Mouse (Mus musculus): ENCODE measurements around the gene Kpna7.
"Not testable (repeated sequence)": the region's sequence is repeated elsewhere in the genome, so short reads cannot be mapped to it uniquely, and the experiment has no call there.

The Kpna7 gene

DNA sequence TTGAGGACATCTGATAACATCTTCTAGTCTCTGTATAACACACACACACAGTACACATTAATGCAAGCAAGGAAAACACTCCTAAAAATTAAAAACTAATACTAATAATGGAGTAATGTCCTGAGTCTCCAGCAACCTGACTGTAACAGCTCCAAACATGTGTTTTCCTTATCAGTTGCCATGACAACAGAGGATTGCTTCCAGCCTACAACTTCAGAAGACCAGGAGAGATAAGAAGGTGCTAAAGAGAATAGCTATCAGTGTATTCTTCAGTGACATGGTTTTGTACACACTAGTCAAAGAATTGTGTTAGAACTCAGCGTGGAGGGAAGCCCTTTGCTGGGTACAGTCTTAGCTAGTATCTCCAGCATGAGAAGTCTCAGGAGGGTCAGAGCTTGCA is 63.1 kb downstream of the Kpna7 start:
- DNase-seq (ENCODE audit: low read depth, low spot score), result not testable (repeated sequence)

GRCm38 (mm10) chr5:145020254-145020653 is 63.6 kb downstream of the Kpna7 start:
- DNase-seq (ENCODE audit: low read depth, low spot score), result not testable (repeated sequence)

GRCm38 (mm10) chr5:145016761-145017160 is 67.1 kb downstream of the Kpna7 start:
- not testable (repeated sequence) for DNase-seq (ENCODE audit: low read depth, low spot score)

DNA sequence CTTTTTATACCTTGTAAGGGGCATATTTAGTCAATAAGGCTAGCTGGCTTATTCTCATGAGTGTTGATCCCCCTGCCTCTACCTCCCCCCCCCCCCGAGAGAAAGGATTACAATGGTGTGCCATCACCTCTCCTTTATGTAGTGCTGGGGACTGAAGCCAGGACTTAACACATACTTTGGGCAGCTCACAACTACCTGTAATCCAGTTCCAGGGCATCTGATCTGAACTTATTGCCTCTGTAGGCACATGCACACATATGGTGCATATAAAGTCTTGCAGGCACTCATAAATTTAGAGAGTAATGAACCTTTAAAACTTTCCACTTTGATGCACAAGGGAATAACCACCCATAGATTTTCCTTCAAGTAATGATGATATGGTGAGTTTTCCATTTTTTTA is 69.6 kb downstream of the Kpna7 start:
- no peak for DNase-seq (ENCODE audit: low read depth, low spot score)

DNA sequence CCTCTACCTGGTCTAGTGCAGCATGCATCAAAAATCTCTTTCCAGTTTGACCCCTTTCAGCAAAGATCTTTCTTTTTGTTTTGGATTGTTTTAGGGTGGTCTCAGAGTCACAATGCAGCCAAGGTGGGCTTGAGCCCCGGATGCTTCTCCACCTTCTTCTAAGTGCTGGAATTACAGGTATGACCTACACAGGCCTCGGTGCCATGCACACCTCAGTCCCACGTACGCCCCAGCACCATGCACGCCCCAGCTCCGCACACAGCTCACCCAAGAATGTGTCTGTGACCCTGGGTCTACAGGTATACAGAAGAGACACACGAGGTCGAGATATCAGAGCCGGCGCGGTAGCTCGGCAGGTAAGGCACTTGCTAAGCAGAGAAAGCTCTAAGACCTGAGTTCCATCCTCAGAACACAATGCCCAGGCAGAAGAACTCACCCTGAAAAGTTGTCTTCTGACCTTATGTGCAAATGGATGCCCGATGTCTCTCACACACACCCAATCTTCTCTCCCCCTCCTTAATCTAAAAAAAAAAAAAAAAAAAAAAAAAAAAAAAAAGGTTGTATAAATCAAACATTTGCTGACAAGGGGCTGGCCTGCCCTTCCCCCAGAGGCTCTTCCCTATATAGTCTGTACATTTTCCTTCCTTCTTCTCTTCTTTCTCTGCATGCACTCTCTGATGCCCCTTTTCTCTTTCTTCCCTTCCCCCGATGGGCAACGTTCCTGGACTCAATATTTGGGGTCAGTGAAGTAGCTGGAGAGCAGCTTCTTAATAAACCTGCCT is 74.8 kb downstream of the Kpna7 start:
- DNase-seq (ENCODE audit: low read depth, low spot score), result no peak

GRCm38 (mm10) chr5:145005596-145005995 is 78.2 kb downstream of the Kpna7 start:
- DNase-seq (ENCODE audit: low read depth, low spot score), result no peak

DNA sequence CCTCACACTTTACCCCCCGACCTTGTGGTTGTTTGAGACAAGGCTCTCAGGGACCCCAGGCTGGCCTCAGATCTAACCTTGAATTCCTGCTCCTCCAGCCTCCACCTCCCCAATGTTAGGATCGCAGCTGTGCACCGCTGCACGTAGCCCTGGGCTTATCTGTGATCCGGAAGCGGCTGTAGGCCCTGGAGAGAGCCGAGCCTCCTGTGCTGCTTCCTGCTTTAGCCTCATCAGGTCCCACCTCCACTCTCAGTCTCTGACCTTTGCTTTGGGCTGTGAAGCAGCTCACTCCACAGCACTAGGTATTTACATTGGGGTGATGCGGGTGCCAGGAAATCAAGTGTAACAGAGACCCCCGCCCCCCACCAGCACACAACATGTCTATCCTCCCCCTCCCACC is 79.3 kb downstream of the Kpna7 start:
- DNase-seq (ENCODE audit: low read depth, low spot score), result no peak

DNA sequence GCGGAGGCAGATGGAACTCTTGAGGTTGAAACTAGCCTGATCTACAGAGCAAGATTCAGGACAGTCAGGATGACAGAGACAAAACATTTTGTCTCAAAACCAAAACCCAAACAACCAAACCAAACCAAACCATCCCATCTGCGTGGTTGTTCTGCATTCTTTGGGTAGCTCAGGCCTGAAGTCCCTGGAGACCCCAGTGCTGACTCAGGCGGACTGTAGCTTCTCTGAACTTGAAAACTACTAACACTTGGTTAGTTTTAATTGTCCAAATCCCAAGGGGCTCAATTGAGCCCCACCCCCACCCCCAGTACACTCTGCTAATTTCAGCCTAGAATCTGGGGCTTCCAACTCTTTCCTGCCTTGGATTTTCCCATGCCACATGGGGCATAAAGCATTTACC is 80.5 kb downstream of the Kpna7 start:
- DNase-seq (ENCODE audit: low read depth, low spot score), result no peak

- DNase-seq (ENCODE audit: low read depth, low spot score), result no peak
Observed at GRCm38 (mm10) chr5:144998491-144998890, 85.3 kb downstream of the Kpna7 start.

DNA sequence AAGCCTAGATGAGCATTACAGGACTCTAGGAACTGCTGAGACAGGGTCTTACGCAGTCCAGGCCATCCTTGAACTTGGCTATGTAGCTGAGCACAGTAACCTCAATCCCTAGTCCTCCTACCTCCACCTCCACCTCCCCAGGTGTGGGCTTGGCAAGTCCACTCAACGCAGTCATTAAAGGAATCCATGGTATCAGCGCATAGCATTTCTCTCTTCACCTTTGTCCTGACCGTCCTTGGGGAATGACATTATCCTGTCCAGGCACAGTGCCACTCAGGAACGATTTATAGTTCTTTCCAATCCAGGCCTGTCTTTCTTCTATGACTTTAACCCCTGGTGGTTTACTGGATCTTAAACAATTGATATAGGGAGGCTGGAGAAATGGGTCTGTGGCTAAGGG is 93.3 kb downstream of the Kpna7 start:
- DNase-seq (ENCODE audit: low read depth, low spot score), result no peak

- no peak for DNase-seq (ENCODE audit: low read depth, low spot score)
Observed at GRCm38 (mm10) chr5:144990051-144990450, 93.8 kb downstream of the Kpna7 start.

GRCm38 (mm10) chr5:144989061-144989405 is 94.8 kb downstream of the Kpna7 start:
- no peak for DNase-seq (ENCODE audit: low read depth, low spot score)

- DNase-seq (ENCODE audit: low read depth, low spot score), result peak; percentile 35
Observed at GRCm38 (mm10) chr5:144988340-144989060, 95.3 kb downstream of the Kpna7 start.

- no peak for DNase-seq (ENCODE audit: low read depth, low spot score)
Observed at GRCm38 (mm10) chr5:144987561-144987960, 96.3 kb downstream of the Kpna7 start.

DNA sequence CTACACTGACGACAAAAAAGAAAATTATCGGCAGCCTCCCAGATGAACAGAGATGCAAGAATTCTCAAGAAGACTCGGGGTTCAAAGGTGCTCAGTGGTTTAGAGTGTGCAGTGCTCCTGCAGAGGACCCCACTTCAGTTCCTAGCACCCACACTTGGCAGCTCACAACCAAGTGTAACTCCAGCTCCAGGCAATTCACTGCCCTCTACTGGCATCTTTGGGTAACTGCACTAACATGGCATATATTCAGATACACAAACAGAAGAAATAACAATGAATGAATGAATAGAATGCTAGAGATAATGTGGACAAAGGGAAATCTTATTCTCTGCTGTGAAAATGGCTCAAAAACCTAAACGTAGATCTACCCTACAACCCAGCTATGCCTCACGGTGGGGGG is 99.0 kb downstream of the Kpna7 start:
- no peak for DNase-seq (ENCODE audit: low read depth, low spot score)

GRCm38 (mm10) chr5:144983227-144983626 is 100.6 kb downstream of the Kpna7 start:
- DNase-seq (ENCODE audit: low read depth, low spot score), result no peak

DNA sequence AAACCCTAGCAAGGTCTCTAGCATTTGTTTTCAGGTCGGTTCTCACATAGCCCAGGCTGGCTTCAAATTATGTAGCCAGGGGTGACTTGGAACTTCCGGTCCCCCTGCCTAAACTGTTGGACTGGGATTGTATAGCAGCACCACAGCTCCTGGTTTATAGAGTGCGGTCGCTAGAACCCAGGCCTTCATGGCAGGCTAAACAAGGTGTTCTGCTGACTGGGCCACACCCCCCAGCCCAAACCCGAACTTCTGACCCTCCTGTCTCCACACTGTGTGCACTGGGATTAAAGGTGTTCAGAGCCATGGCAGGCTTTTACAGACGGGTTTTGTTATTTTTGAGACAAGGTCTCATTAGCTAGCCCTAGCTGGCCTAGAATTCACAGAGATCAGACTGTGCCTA is 104.7 kb downstream of the Kpna7 start:
- DNase-seq (ENCODE audit: low read depth, low spot score), result no peak

GRCm38 (mm10) chr5:144978533-144979107 is 105.2 kb downstream of the Kpna7 start:
- DNase-seq (ENCODE audit: low read depth, low spot score), result no peak

DNA sequence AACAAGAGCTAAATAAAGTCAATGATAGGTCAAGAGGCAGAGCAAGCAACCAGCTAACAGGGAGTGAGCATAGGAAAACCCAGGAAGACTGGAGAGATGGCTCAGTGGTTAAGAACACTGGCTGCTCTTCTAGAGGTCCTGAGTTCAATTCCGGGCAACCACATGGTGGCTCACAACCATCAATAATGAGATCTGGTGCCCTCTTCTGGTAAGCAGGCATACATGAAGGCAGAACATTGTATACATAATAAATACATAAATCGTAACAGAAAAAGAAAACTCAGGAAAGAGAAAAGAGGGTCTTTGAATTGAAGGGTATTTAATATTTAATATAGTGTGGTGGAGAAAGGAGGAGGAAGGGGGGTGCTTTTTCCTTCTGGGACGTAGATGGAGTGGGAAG is 112.6 kb downstream of the Kpna7 start:
- DNase-seq (ENCODE audit: low read depth, low spot score), result no peak

DNA sequence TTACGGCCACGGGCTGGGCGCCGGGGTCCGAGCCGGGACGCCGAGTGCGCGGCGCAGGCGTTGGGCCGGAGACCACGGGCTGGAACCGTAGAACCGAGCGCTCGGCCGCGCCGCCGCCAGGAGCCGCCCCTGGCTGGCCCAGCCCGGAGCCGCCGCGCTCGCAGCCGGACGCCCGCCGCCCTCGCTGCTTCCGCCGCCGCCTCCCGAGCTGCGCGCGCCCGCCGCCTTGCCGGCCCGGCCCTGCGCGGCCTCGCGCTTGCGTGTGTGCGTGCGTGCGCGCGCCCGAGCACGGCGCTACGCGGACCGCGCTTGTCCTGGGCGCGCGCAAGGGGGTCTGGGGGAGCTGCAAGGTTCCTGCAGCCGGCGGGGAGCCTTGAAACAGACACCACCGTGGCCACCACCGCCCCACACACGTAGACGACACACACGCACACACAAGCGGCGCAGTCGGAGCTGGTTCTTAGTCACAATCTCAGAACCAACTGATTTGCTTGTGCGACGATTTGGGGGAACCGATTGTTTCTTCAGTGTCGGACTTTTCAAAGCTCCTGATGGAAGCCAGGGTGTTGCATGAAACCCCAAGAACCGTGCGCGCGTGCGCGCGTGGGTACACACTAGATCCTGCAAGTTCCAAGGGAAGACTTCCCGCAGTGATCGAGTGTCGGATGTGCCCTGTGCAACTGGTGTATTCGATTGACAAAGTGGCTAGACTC is 118.0 kb downstream of the Kpna7 start, which contains the start of gene Smurf1:
Gene Smurf1, minus strand, starts transcription at position 209 of the 713 bp plus-strand sequence.
- peak; percentile 83 for DNase-seq (ENCODE audit: low read depth, low spot score)

GRCm38 (mm10) chr5:144964872-144965638 is 118.8 kb downstream of the Kpna7 start:
- DNase-seq (ENCODE audit: low read depth, low spot score), result peak; percentile 80
